Mouse (Mus musculus): ENCODE results near the gene Fgf12.

Fgf12 gene

DNA sequence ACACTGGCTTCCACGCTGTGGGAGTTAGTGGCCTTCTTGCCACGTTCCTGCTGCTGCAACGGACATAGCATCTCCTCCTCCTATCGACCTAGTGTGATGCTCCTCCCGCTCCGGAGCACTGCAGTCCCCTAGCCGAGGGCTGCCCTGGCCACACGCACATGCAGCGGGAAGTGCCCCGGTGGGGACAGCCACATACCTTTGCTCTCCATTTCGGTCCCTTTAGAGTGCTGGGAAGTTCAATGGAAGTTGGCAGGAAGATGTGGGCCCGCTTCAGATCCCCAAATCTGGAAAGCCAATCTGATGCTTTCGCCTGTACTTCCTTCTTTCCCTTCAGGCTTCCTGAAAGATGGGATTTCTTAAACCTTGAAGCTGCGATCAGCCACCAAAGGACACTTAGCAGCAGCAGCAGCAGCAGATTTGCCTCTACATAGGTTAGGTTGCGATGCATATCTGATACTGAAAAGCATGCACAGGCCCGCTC is at the start of gene Fgf12:
Fgf12 (minus strand) TSS at position 431 of the 481 bp plus-strand sequence.
- no peak for DNase-seq (ENCODE audit: extremely low spot score, low read depth, low spot score)

DNA sequence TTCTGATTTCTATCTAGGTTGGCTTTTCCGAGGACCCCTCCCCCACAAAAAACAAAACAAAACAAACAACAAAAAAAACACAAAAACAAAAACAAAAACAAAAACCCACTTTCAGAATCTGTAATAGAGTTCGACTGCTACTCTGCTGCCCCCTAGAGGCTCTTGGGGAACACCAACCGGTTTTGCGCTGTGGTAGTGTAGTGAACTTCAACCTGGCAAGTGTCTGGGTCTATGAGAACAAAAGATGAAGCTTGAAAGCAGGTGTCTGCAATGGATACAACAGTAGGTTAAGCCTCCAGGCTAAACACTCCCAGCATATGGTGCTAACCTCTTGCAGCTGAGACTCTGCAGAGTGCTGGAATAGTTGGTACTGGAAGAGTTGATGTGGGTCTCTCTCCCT is 40.2 kb upstream of the Fgf12 start:
- DNase-seq (ENCODE audit: extremely low spot score, low read depth, low spot score): peak; percentile 6

DNA sequence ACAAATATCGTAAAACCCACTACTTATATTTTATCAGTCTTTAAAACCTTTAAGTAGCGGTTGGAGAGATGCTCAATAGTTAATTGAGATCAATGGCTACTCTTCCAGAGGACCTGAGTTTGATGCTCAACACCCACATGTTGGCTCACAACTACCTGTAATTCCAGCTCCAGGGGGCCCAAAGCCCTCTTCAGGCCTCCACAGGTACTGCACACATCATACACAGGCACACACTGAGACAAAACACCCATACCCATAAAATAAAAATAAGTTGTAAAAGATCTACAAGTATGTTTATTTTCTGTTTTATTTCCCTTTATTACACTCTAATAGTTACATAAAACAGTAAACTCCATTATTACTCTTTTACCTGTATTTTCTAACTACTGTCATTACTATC is 17.4 kb upstream of the Fgf12 start:
- DNase-seq (ENCODE audit: extremely low spot score, low read depth, low spot score): no peak

DNA sequence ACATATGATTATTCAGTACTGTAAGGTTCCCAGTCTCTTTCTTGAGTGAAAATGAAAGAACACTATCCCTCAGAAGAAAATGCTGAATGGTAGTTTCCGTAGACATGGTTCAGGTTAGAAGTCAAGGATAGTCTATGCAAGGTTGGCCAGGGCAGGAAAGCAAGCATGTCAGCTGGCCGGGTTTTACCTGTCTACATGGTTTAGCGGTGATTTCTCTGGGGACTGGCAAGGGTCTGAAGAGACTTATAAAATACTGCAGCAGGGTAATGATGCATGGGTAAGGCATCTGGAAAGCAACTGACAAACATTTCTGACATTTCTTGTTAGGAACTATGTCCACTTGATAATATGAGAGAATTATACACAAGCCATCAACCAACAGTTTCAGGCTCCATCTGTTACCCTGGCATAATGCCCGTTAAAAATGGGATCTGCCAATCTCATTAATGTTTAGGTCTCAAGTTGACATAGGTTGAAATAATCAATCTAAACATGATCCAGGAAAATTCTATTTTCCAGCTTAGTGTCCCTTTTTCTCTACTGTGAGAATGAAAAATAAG is 8.6 kb upstream of the Fgf12 start:
- no peak for DNase-seq (ENCODE audit: extremely low spot score, low read depth, low spot score)

DNA sequence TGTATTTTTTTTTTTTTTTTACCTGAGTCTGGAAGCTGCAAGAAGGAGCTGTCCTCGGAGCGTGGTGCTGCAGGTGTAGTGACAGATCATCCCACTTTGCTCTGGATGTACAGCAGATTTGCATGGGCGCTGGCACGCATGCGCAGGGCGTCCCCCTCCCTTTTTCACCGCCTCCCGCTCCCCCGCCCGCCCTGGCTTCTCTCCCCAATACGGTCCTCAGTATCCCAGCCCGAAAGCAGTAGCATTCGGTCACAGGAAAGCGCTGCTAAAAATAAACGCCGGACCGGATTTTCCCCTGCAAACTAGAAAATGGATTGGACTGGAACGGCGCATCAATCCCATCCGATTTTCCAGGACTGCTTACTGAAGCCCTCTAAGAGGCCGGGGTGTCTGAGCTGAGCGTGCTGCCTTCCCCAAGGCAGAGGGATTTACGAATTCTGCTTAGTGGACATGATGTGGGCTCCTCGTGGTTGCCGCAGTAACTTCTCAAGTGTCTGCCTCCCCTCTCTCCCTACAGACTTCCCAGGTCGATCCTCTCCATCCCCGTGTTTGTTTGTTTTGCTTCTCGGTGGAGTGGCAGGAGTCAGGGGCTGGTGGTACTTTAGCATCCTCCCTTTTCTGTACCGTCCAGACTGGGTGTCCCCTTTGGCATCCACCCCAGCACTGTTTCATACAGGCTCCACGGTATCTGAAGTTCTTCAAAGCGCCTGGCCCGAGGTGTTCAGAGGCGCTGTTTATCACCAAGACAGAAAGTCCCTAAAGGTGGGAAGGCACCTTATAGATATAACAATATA is 453 bp upstream of the Fgf12 start:
- DNase-seq (ENCODE audit: extremely low spot score, low read depth, low spot score): peak; percentile 58

DNA sequence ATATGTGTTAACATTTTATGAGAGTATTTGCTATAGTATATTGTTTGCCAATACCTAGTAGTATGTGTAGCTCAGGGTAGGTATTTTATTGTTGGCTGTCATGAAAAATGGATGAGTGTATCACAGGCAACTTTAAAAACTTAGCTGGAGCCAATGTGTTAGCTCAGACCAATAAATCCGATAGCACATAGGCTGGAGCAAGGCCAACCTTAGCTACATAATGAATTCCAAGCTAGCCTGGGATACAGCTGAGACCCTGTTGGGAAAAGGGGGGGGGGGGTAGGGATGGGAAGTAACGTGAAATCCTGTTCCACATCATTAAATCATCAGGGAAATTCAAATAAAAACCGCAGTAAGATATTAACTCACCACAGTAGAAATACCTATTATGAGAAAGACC is 18.4 kb downstream of the Fgf12 start:
- DNase-seq (ENCODE audit: extremely low spot score, low read depth, low spot score): no peak

DNA sequence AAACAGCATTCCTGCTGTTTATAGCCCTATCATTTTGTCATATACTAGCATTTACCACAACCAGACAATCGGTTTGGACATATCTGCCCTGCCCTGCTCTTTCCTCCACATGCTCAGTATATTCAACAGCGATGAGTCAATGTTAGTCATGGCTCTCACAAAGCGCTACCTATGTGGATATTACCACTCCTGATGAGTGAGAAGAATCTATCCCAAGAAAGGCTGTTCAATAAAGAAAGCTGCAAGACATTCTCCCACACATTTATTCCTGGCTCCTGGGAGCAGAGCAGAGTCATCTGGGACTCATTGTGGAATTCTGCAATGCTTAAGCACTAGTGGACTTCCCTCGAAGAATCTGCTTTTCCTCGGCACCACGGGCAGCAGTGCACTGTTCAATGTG is 26.1 kb downstream of the Fgf12 start:
- no peak for DNase-seq (ENCODE audit: extremely low spot score, low read depth, low spot score)

DNA sequence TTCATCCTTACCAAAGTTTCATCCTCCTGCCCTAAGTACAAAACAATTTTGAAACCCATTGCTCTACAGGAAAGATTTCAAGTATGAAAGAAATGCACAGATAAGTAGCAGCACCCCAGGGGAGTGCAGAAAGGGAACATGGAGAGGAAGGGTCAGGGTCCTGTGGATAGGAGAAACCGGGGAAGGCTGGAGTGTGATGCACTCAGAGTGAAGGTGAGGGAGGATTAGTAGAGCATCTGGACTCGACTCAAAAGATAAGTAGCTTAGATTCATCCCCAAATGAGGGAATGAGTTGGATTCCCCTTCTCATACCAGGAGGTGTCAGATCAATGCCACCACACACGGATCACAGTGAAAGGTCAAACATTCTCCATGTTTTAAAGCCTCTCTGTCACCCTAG is 46.2 kb downstream of the Fgf12 start:
- no peak for DNase-seq (ENCODE audit: extremely low spot score, low read depth, low spot score)

DNA sequence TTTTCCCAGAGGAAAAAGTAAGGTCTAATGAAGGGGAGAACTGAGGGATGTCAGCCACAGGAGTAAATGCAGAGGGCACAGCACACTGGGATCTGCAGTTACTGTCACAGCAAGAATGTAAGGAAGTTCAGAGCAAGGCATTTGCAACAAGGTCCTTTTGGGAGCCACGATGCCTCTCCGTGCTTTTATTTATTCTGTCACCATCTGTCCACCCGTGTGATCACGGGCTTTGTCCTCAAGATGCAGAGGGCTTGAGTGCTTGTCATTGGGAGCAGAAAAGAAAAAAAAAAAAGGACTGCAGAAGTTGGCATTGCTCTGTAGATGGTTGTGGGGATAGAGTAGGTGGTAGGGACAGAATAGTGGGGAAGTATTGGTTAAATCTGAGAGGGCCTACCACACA is 52.5 kb downstream of the Fgf12 start:
- DNase-seq (ENCODE audit: extremely low spot score, low read depth, low spot score): no peak

DNA sequence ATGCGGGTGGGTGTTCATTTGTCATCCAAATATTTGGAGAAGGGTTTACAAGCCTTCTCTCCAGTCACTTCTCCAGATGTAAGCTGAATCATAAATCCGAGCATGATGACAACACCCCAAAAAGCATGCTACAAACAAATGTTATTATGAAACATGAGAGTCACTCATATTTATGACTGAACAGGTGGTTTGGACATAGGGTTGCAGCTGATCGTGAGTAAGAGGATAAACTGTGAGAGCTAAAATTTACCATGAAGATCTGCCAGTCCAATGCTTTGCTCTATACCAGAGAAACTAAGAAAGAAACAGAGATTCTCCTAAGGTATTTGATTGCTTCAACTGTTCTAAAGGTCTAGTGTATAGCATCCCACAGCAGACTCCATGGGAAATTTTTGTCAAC is 56.0 kb downstream of the Fgf12 start:
- DNase-seq (ENCODE audit: extremely low spot score, low read depth, low spot score): no peak

DNA sequence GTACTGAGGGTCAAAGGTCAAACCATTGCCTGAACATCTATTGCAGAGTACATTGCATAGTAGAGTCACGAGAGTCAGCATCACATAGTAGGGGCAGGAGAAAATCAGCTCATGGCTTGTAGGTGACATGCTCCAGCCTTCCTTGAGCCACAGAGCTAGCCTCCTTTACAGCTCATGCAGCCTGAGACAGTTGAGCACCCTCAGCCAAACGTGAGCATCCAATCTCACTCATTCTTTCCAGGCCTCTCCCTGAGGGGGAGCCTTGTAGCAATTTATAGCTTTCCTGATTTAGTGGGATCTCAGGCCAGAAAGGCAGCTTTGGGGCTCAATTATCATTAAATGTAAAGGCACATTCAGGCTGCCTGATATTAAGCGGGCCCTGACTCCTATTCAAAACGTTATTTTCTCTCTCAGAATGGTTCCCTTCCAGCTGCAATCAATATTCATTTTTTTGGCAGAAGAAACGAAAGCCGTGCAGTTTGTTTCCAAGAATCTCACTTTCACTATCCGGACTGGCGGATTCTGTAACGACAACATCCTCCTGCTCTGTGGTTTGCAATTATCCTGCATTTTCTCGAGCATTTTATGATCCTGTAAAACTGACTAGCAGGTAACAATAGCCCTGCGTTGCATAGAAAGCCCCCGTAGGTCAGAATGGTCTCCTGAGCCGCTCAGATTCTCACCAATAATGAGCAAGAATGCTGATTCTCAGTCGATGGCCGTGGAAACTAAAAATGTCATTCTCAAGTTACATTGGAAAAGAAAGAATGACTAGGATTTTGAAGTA is 58.6 kb downstream of the Fgf12 start:
- no peak for DNase-seq (ENCODE audit: extremely low spot score, low read depth, low spot score)

DNA sequence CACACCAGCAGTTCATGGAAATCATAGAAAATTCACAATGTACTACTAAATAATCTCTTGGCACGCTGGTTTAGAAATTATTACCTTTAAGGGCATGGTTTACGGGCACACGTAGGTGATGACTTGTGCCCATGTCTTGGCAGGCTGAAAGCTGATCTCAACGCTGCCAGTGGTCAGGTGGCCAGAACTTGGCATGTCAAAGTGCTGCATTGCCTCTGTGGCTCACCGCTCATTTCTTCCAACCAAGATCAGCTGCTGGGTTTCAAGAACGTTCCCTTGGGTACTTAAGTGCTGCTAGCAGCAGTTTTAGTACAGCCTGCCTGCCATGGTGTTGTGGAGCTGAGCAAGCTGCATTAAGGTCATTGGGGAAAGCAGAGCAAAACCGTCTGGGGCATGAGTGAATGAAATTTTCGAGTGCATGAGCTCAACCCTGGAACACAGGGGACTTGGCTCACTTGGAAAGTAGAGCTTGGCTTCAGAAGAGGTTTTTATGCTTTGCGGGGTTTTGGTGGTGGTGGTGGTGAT is 63.9 kb downstream of the Fgf12 start:
- DNase-seq (ENCODE audit: extremely low spot score, low read depth, low spot score): no peak

DNA sequence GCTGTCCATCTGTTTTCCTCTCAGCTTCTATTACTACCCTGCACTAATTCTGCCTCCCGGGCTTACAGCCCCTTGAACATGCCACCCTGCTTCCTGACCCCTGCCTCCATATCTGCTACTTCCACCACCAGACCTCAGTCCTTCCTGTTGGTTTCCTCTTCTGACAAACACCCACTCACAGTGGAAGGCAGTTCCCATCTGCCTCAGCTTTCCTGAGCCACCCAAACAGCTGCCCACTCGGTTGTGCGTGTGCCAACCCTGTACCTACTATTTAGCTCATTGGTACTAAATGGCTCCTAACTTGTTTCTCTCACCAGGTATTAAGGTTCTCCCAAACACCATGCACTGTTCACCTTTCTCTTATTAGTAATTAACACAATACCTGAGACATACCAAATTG is 71.2 kb downstream of the Fgf12 start:
- DNase-seq (ENCODE audit: extremely low spot score, low read depth, low spot score): no peak

DNA sequence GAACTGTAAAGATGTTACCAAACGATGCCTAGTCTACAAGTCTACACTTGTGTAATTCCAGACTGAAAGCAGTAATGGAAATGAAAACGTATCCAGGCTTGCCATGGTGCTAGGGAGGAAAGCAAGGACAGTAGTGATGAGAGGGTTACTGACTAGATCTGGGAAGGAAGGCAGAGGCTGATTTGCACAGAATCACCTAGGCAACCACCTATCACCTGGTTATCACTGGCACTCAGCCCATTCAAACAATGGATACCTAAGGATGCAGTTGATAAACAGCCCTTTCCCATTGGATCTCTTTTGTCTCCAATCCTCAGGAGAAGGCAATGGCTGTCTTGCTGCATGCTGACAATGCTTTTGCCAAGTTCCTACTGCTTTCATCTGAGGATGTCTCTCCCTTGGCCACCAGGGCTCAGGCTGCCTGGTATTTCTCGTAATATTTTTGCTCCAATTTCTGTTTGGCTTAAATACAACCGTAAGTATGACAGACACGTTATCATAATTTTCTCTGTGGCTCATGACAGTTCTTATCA is 84.0 kb downstream of the Fgf12 start:
- no peak for DNase-seq (ENCODE audit: extremely low spot score, low read depth, low spot score)

DNA sequence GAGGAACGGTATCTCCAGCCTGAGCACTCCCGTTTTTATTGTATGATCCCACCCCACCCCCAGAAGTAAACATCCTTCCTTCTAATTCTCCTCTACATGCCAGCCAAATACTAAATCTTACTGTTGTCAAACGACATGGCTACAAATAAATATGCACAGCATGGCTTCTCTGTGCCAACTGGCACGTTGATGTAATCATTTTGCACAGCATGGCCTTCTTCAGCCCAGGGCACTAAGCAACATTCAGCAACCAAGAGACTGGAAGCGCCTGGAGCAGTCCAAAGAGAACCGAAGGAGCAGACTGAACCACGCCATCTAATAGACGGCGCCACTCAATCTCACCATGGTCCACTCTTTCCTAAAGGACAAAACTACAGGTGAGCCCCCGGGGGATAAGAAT is 100.2 kb downstream of the Fgf12 start:
- no peak for DNase-seq (ENCODE audit: extremely low spot score, low read depth, low spot score)

DNA sequence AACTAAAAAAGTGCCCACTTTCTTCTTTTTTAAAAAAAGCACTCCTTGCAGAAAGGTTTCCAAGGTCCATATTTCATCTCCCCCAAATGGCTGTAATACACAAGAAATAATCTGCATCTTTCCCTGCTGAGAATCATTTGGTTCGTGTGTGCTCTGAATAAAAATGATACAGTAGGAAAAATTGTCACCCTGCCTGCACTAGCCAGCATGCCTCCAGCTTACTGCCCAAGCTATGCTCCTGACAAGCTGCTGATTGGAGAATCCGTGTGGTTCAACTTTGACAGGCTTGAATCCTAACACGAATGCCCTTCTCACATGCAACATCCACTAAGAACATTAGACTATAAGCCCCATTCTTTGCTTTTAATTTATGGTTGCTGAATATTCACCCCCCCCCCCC is 102.3 kb downstream of the Fgf12 start:
- no peak for DNase-seq (ENCODE audit: extremely low spot score, low read depth, low spot score)

DNA sequence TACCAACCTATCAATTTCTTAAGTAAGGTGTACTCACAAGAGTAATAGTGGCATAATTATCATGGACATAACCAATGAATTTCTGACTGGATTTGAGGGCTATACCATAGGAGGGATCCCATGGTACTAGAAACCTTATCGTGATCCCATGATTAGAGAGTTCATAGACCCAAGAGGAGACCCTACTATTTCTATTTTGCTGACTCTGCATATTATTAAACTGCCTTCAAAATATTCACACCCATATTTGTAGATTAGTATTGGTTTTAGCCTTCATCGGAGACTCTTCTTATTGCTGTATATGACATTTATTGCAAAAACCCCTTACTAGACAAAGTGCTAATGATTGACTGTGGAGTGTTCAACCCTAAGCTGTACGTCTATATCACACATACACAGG is 107.8 kb downstream of the Fgf12 start:
- DNase-seq (ENCODE audit: extremely low spot score, low read depth, low spot score): no peak

DNA sequence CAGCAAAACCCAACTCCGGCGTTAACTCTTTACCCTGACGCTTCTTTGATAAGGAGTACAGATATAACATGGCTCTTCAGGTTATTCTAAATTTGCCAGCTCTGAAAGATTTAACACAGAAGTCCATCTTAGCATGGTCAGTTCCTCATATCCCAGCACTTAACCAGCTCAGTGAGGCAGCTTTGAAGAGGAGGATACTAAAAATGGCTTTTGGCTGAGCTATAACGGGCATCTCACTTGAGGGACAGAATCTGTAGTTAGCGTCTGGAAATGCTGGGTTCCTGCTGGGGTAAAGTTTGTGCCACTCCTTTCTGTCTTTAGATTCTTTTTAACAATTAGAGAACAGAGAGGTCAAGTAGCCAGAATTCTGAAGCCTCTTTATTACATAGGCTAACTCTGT is 121.1 kb downstream of the Fgf12 start:
- DNase-seq (ENCODE audit: extremely low spot score, low read depth, low spot score): no peak

DNA sequence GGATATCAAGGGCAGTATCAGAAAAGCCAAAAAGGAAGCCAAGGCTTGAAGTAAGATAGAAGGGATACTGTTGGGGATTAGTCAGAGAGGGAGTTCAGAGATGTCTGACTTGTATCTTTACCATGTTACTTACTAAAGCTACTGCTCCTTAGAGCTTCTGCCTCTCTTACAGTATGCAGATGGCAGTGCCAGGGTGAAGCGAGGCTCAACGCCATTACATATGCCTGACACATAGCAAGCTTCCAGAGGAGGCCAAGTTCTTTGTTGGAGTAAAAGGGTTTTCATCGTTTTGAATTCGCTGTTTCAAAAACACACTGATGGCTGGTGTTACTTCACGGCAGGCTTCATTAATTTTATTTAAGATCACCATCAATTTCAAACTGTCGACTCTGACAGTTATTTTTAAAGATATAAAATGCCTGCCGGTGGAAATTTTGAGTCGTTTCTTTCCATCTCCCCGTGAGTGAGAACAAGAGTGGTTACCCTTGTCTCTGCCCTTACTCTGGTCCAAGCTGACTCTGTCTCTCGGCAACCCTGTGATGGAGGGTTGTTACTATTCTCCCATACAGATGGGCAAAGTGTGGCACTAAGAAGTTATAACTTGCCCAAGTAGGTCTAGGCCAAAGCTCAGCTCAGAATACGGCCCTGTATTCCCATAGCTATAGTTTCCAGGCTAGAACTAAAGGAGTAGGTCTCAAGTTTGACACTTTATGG is 121.9 kb downstream of the Fgf12 start:
- no peak for DNase-seq (ENCODE audit: extremely low spot score, low read depth, low spot score)

DNA sequence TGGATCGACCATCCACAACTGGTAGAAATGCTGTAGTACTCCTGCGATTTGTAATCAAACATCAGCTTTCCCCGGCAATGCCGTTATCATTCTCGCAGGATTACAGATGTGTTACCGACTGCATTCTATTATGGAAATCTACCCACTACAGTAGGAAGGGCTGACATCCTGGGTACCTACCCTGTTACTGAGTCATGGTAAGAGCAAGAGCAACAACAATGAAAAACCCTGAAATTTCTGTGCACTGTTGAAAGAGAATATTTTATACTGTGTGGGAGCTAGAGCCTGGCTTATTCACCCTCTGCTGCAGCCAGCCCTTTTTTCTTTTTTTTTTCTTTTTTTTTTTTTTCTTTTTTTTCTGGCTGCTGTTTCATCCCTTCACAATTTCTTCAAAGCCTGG is 126.6 kb downstream of the Fgf12 start:
- DNase-seq (ENCODE audit: extremely low spot score, low read depth, low spot score): no peak

DNA sequence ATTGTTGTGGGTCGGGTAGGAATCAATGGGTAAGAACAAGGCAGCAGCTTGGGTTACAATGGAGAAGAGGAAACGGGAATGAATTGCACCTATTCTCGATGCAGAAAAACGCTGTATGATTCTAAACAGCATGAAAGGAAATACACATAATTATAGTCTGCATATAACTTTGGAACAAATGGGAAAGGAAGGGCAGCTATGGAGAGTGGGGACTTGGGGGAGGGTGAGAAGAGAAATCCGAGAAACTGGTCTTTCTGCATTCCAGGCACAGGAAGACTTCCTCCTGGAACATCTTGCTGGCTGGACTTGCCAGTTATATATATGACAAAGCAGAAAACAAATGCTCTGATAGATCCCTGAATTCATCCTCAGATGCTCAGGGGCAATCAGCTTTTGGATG is 127.2 kb downstream of the Fgf12 start:
- DNase-seq (ENCODE audit: extremely low spot score, low read depth, low spot score): no peak
